Mouse (Mus musculus) CD4-positive, CD25-positive, alpha-beta regulatory T cell (primary cell): ENCODE data around the gene Rpl24. TPM values are rescaled to one million over a fixed set of nuclear protein-coding genes. Genes with fewer than 3 reads are reported as not detected.

ENCODE experiments used
- polyA plus RNA-seq: library from polyadenylated mRNA; unstranded; fragments of 100-300 nt; shearing (Covaris generic); gene quantifications from one replicate; pipeline ENCODE4 v1.2.1, GENCODE M21; 2017

The Rpl24 gene
- 617 TPM for polyA plus RNA-seq

GRCm38 (mm10) chr16:55966212-55966871, at the start of gene Rpl24:
Rpl24 (plus strand) TSS chr16:55966275.

GRCm38 (mm10) chr16:55934453-55935037, 31.5 kb upstream of the Rpl24 start, which contains the start of gene Cep97:
Cep97 (minus strand) TSS chr16:55934855.

GRCm38 (mm10) chr16:55973431-55974255, 7.6 kb downstream of the Rpl24 start, which contains the start of gene Zbtb11:
Zbtb11 (plus strand) TSS chr16:55973883.

Other genes starting within 250 kb of the Rpl24 start
- 81.6 TPM for gene Nfkbiz, start 127.4 kb upstream of the Rpl24 start, polyA plus RNA-seq
- 31.1 TPM for gene Nxpe3, start 71.0 kb upstream of the Rpl24 start, polyA plus RNA-seq
- 35.4 TPM for gene Cep97, start 31.4 kb upstream of the Rpl24 start, polyA plus RNA-seq
- 36.3 TPM for gene Zbtb11, start 7.6 kb downstream of the Rpl24 start, polyA plus RNA-seq
- gene Pcnp, start 63.5 kb downstream of the Rpl24 start, polyA plus RNA-seq, result 109 TPM
- gene Trmt10c, start 71.5 kb downstream of the Rpl24 start, polyA plus RNA-seq, result 34.3 TPM
- 56.5 TPM for gene Senp7, start 82.1 kb downstream of the Rpl24 start, polyA plus RNA-seq
- 0.25 TPM for gene Impg2, start 238.0 kb downstream of the Rpl24 start, polyA plus RNA-seq